In the genomic region with DNA sequence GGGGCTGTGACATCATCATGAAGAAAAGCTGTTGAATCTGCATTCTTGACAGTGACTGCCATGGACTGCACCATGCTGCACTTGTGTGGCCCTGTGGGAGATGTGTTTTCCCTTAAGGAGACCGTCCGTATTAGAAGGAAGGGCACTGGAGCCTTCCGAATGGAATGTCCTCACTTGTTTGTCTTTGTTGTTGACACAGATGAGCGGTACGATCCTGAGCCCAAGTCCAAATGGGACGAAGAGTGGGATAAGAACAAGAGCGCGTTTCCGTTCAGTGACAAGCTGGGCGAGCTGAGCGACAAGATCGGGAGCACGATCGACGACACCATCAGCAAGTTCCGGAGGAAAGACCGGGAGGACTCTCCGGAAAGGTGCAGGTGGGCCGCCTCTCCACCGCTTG, we compare ENCODE assay signal across 25 mouse cellular contexts.
"Had no signal": no experiment of that assay in that cellular context is flagged by ENCODE, and none has a peak within 500 bp of the region (broad histone marks: within the 10 kb centered on the region; RNA-seq: fewer than 3 reads in every experiment).

No protein-coding gene starts in this region.

- H3K27ac ChIP-seq: heart, adult 2 months; heart, embryonic 13.5 days; heart, embryonic 15.5 days; hindbrain, embryonic 13.5 days; hindbrain, embryonic 15.5 days; hindbrain, postnatal 0 days; kidney, embryonic 15.5 days; kidney, postnatal 0 days; layer of hippocampus, adult 2 months; left cerebral cortex, adult 2 months; limb, embryonic 10.5 days; limb, embryonic 12.5 days had no signal

- H3K4me1 ChIP-seq: kidney, embryonic 15.5 days; limb, embryonic 10.5 days had no signal

- H3K4me3 ChIP-seq: heart, adult 2 months; heart, embryonic 13.5 days; heart, embryonic 15.5 days; hindbrain, embryonic 13.5 days; hindbrain, embryonic 15.5 days; kidney, embryonic 15.5 days; layer of hippocampus, adult 2 months; left cerebral cortex, adult 2 months; limb, embryonic 10.5 days; limb, embryonic 12.5 days had no signal

- DNase-seq: forebrain, postnatal 0 days; gastrocnemius, postnatal 14 days; gastrocnemius, postnatal 36 days; heart, adult 2 months; heart, postnatal 14 days; heart, postnatal 36 days; kidney, adult 11 months; kidney, adult 2 months; kidney, adult 9 months; kidney, postnatal 14 days; kidney, postnatal 36 days; liver had no signal

- H3K27me3 ChIP-seq: heart, embryonic 13.5 days; heart, embryonic 15.5 days; hindbrain, embryonic 13.5 days; hindbrain, embryonic 15.5 days; kidney, embryonic 15.5 days; limb, embryonic 12.5 days had no signal

- H3K9ac ChIP-seq: forebrain, postnatal 0 days; heart, embryonic 13.5 days; heart, embryonic 15.5 days; hindbrain, embryonic 13.5 days; hindbrain, embryonic 15.5 days; kidney, embryonic 15.5 days; limb, embryonic 12.5 days had no signal

- H3K9me3 ChIP-seq: heart, embryonic 13.5 days; heart, embryonic 15.5 days; hindbrain, embryonic 13.5 days; hindbrain, embryonic 15.5 days; kidney, embryonic 15.5 days; limb, embryonic 10.5 days; limb, embryonic 12.5 days had no signal

- ATAC-seq: forebrain, postnatal 0 days; hindbrain, postnatal 0 days; intestine, embryonic 16.5 days had no signal

- H3K4me2 ChIP-seq: heart, embryonic 11.5 days; heart, embryonic 13.5 days; heart, embryonic 15.5 days; hindbrain, embryonic 13.5 days; hindbrain, embryonic 15.5 days; kidney, embryonic 15.5 days; limb, embryonic 12.5 days had no signal
